In genomic region chr11:8443539-8444292, GRCm38 (mm10) we compare ENCODE assay signal across 8 mouse cellular contexts.
DNase-seq lines count a peak whose midpoint lies in the region; ATAC-seq and TF ChIP-seq lines count a peak whose summit lies in the region.

No protein-coding gene starts in this region.

- WGBS in embryonic facial prominence, embryonic 11.5 days = 82% methylated on average over 11 of the region's 11 CpGs
- WGBS in embryonic facial prominence, embryonic 10.5 days = 85% methylated on average over 11 of the region's 11 CpGs
- WGBS in forebrain, postnatal 0 days = 69% methylated on average over 11 of the region's 11 CpGs

- H3K27ac ChIP-seq in embryonic facial prominence, embryonic 11.5 days (replicated peaks; ENCODE audit: low read depth, low read length) = peak overlapping the region; percentile 28; the same call in 1 of the 2 replicates
- H3K27ac ChIP-seq in embryonic facial prominence, embryonic 10.5 days (replicated peaks) = no peak overlapping the region
- H3K27ac ChIP-seq in forebrain, postnatal 0 days (ENCODE audit: low read depth, low read length) = no peak overlapping the region

- H3K9ac ChIP-seq in embryonic facial prominence, embryonic 11.5 days (replicated peaks; ENCODE audit: low read length) = no peak overlapping the region
- H3K9ac ChIP-seq in forebrain, postnatal 0 days = no peak overlapping the region

- H3K4me1 ChIP-seq in embryonic facial prominence, embryonic 11.5 days (ENCODE audit: control insufficient read depth, insufficient read depth, low read length) = no peaks in the 10 kb centered on the region; the same call in 1 of the 2 replicates
- H3K4me1 ChIP-seq in embryonic facial prominence, embryonic 10.5 days = no peaks in the 10 kb centered on the region
- H3K4me1 ChIP-seq in forebrain, postnatal 0 days (ENCODE audit: insufficient read depth) = 0 out of 2 replicates have a peak, but pooled peaks cover 15% of the 10 kb centered on the region

- no peaks in the 10 kb centered on the region for H3K27me3 ChIP-seq in embryonic facial prominence, embryonic 11.5 days (ENCODE audit: control insufficient read depth, insufficient read depth, low read length)
- no peaks in the 10 kb centered on the region for H3K27me3 ChIP-seq in embryonic facial prominence, embryonic 10.5 days (replicated peaks; ENCODE audit: low read depth, poor library complexity, severe bottlenecking)
- H3K27me3 ChIP-seq in forebrain, postnatal 0 days (ENCODE audit: insufficient read depth, low read length) = no peaks in the 10 kb centered on the region

- no peak overlapping the region for H3K4me2 ChIP-seq in embryonic facial prominence, embryonic 11.5 days (ENCODE audit: low read depth, low read length)
- H3K4me2 ChIP-seq in forebrain, postnatal 0 days (ENCODE audit: low read depth) = no peak overlapping the region

- no peak for DNase-seq in embryonic facial prominence, embryonic 11.5 days (ENCODE audit: low spot score)
- DNase-seq in embryonic facial prominence, embryonic 10.5 days (ENCODE audit: low spot score) = no peak
- DNase-seq in 3134 (ENCODE audit: extremely low read depth, insufficient read length, low spot score) = peak; percentile 93
- DNase-seq in forebrain, postnatal 0 days = no peak
- DNase-seq in kidney, postnatal 10 days = peak; percentile 63
- DNase-seq in cerebellum, postnatal 14 days = no peak
- DNase-seq in ovary, postnatal 14 days (ENCODE audit: low spot score) = no peak
- DNase-seq in left cerebral cortex, adult 9 months (ENCODE audit: low spot score in 2 of 2) = no peak

- no peak for ATAC-seq in embryonic facial prominence, embryonic 11.5 days (replicated peaks; ENCODE audit: insufficient number of reproducible peaks, low FRiP score, low TSS enrichment, low read depth)
- peak; percentile 66; the same call in 1 of the 2 replicates for ATAC-seq in forebrain, postnatal 0 days

- H3K36me3 ChIP-seq in embryonic facial prominence, embryonic 11.5 days (replicated peaks; ENCODE audit: control insufficient read depth, insufficient read depth, low read depth, low read length) = no peaks in the 10 kb centered on the region; the same call in 1 of the 2 replicates
- H3K36me3 ChIP-seq in embryonic facial prominence, embryonic 10.5 days (replicated peaks) = peaks cover 88% of the 10 kb centered on the region
- no peaks in the 10 kb centered on the region for H3K36me3 ChIP-seq in forebrain, postnatal 0 days (ENCODE audit: insufficient read depth)

- no peak overlapping the region for H3K4me3 ChIP-seq in embryonic facial prominence, embryonic 11.5 days (ENCODE audit: low read depth, low read length)
- no peak overlapping the region for H3K4me3 ChIP-seq in embryonic facial prominence, embryonic 10.5 days
- no peak overlapping the region for H3K4me3 ChIP-seq in forebrain, postnatal 0 days (ENCODE audit: low read depth, low read length)

- no peaks in the 10 kb centered on the region for H3K9me3 ChIP-seq in embryonic facial prominence, embryonic 11.5 days (replicated peaks; ENCODE audit: control insufficient read depth, low read length)
- H3K9me3 ChIP-seq in embryonic facial prominence, embryonic 10.5 days = no peaks in the 10 kb centered on the region
- H3K9me3 ChIP-seq in forebrain, postnatal 0 days (ENCODE audit: low read length) = no peaks in the 10 kb centered on the region

- TF ChIP-seq CTCF in forebrain, postnatal 0 days (IDR thresholded peaks at IDR 0.05; ENCODE audit: low read depth) = no peak

Comparison
In these comparisons a context has a peak if more than half of its experiments do, and no peak if none do; other contexts are left out.
1. DNase-seq: peak in 3134 (single experiment) and kidney, postnatal 10 days (single experiment); none in embryonic facial prominence, embryonic 11.5 days (single experiment), embryonic facial prominence, embryonic 10.5 days (single experiment), forebrain, postnatal 0 days (single experiment), cerebellum, postnatal 14 days (0 of 2), ovary, postnatal 14 days (single experiment) and left cerebral cortex, adult 9 months (0 of 2).